Mouse (Mus musculus): ENCODE data around the gene Crim1. TPM values are rescaled to one million over a fixed set of nuclear protein-coding genes. Genes with fewer than 3 reads are reported as not detected.

The Crim1 gene
- polyA plus RNA-seq, 1 experiment from 2014 or later: 0.63 TPM

- no peak for ATAC-seq (ENCODE audit: insufficient read depth)
- peaks cover 57% of the 10 kb centered on the region for H3K27me3 ChIP-seq
- H3K4me1 ChIP-seq (replicated peaks): peaks cover 34% of the 10 kb centered on the region
- no peak overlapping the region for H3K9ac ChIP-seq
- H3K4me3 ChIP-seq (replicated peaks): 0 out of 2 replicates have a peak overlapping the region, but pooled peaks have one; percentile 66
- H3K27ac ChIP-seq (replicated peaks): no peak overlapping the region
- 18% methylated on average over 4 of the region's 4 CpGs for WGBS (ENCODE audit: insufficient replicate concordance)
- H3K36me3 ChIP-seq (replicated peaks): no peaks in the 10 kb centered on the region
- peak overlapping the region; percentile 96; the same call in 1 of the 2 replicates for H3K4me2 ChIP-seq
- no peaks in the 10 kb centered on the region for H3K9me3 ChIP-seq (replicated peaks)
Observed at GRCm38 (mm10) chr17:78198820-78199219, 1.2 kb upstream of the Crim1 start.

GRCm38 (mm10) chr17:78199231-78199625 is 820 bp upstream of the Crim1 start:
- peak overlapping the region; percentile 45; the same call in 1 of the 2 replicates for H3K9ac ChIP-seq
- H3K27me3 ChIP-seq: peaks cover 57% of the 10 kb centered on the region

DNA sequence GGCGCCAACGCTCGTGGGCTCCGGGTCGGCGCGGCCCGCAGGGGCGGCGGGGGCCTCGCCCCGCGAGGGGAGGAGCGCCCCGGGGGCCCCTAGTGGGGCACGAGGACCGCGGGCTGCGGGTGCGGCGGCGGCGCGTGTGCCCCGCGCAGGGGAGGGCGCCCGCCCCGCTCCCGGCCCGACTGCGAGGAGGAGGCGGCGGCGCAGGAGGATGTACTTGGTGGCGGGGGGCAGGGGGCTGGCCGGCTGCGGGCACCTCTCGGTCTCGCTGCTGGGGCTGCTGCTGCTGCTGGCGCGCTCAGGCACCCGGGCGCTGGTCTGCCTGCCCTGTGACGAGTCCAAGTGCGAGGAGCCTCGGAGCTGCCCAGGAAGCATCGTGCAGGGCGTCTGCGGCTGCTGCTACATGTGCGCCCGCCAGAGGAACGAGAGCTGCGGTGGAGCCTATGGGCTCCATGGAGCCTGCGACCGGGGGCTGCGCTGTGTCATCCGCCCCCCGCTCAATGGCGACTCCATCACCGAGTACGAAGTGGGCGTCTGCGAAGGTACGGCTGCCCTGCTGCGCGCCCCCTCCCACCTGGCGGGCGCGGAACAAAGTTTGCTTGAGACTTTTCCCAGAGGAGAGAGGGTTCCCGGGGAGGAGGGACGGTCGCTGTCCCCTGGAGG is 643 bp downstream of the Crim1 start:
- Histone ChIP-seq H3K27ac (replicated peaks) (peak overlapping the region; percentile 38; the same call in 1 of the 2 replicates), H3K4me3 (replicated peaks) (peak overlapping the region; percentile 66), H3K9me3 (replicated peaks) (no peaks in the 10 kb centered on the region), H3K36me3 (replicated peaks) (no peaks in the 10 kb centered on the region), H3K4me2 (peak overlapping the region; percentile 96), H3K27me3 (peaks cover 57% of the 10 kb centered on the region), H3K4me1 (replicated peaks) (peaks cover 34% of the 10 kb centered on the region), H3K9ac (peak overlapping the region; percentile 58)
- ATAC-seq (ENCODE audit: insufficient read depth): peak; percentile 46
- WGBS (ENCODE audit: insufficient replicate concordance): under 1% methylated on average over 49 of the region's 73 CpGs

More at GRCm38 (mm10) chr17:78199231-78199625, 820 bp upstream of the Crim1 start:
- Histone ChIP-seq H3K36me3 (replicated peaks) (no peaks in the 10 kb centered on the region), H3K27ac (replicated peaks) (no peak overlapping the region), H3K4me1 (replicated peaks) (peaks cover 34% of the 10 kb centered on the region), H3K9me3 (replicated peaks) (no peaks in the 10 kb centered on the region), H3K4me2 (peak overlapping the region; percentile 96), H3K4me3 (replicated peaks) (peak overlapping the region; percentile 66)
- WGBS (ENCODE audit: insufficient replicate concordance): 12% methylated on average over 7 of the region's 7 CpGs
- no peak for ATAC-seq (ENCODE audit: insufficient read depth)

DNA sequence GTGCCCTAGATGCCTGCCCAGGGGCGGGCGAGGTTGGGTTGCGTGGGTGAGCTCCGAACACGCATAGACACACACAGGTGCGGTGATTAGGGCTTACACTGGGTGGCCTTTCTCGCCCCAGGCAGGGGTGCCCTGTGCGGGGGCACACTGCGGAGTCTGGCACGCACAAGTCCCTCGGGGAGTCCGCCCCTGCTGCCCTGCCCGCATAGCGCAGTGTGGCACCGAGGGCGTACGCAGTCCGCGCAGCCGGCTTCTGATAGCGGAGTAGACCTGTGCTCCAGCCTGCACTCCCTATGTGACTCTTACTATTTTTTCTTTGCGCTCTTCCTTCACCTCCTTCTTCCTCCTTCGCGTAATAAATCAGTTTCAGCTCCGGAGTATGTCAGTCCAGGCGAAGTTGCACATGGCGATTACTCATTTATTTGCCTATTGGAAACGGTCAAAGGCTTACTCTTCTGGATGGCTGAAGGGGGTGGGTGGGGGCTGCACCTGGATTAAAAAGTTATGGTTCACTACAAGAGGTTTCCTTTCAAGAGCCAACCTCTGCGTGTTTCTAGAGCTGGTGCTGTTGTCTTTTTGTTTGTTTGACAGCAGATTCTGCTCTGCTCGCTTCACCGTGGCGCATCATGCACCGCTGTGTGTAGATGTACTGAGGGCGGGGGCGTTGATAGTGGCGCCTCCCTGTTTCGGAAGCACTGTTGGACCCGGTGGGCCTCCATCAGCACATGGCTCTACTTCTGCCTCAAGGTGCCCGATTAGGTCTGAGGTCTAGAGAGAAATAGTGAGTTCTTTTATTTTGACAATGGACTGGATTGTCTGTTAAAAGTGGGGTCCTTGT is 1.4 kb downstream of the Crim1 start:
- Histone ChIP-seq H3K4me2 (peak overlapping the region; percentile 96), H3K4me1 (replicated peaks) (peaks cover 34% of the 10 kb centered on the region), H3K9ac (peak overlapping the region; percentile 58), H3K9me3 (replicated peaks) (no peaks in the 10 kb centered on the region), H3K4me3 (replicated peaks) (peak overlapping the region; percentile 66), H3K27ac (replicated peaks) (no peak overlapping the region), H3K36me3 (replicated peaks) (no peaks in the 10 kb centered on the region), H3K27me3 (peaks cover 57% of the 10 kb centered on the region)
- peak; percentile 32; the same call in 1 of the 2 replicates for ATAC-seq (ENCODE audit: insufficient read depth)
- WGBS (ENCODE audit: insufficient replicate concordance): under 1% methylated on average over 39 of the region's 39 CpGs

GRCm38 (mm10) chr17:78202221-78202620 is 2.2 kb downstream of the Crim1 start:
- H3K27me3 ChIP-seq: peaks cover 57% of the 10 kb centered on the region
- H3K9me3 ChIP-seq (replicated peaks): no peaks in the 10 kb centered on the region
- H3K9ac ChIP-seq: no peak overlapping the region
- peak overlapping the region; percentile 66; the same call in 1 of the 2 replicates for H3K4me3 ChIP-seq (replicated peaks)
- no peak overlapping the region for H3K27ac ChIP-seq (replicated peaks)
- no peak for ATAC-seq (ENCODE audit: insufficient read depth)
- H3K36me3 ChIP-seq (replicated peaks): no peaks in the 10 kb centered on the region
- peak overlapping the region; percentile 96 for H3K4me2 ChIP-seq
- 10% methylated on average over 5 of the region's 5 CpGs for WGBS (ENCODE audit: insufficient replicate concordance)
- H3K4me1 ChIP-seq (replicated peaks): peaks cover 34% of the 10 kb centered on the region

- no peak for ATAC-seq (ENCODE audit: insufficient read depth)
- WGBS (ENCODE audit: insufficient replicate concordance): 52% methylated on average over 3 of the region's 3 CpGs
- H3K4me3 ChIP-seq (replicated peaks): no peak overlapping the region
- no peaks in the 10 kb centered on the region for H3K9me3 ChIP-seq (replicated peaks)
- H3K36me3 ChIP-seq (replicated peaks): no peaks in the 10 kb centered on the region
- H3K27me3 ChIP-seq: peaks cover 57% of the 10 kb centered on the region
- H3K4me1 ChIP-seq (replicated peaks): peaks cover 34% of the 10 kb centered on the region
- H3K27ac ChIP-seq (replicated peaks): no peak overlapping the region
- no peak overlapping the region for H3K4me2 ChIP-seq
- H3K9ac ChIP-seq: no peak overlapping the region
Observed at GRCm38 (mm10) chr17:78202756-78203155, 2.7 kb downstream of the Crim1 start.

- Histone ChIP-seq H3K9ac (no peak overlapping the region), H3K27me3 (peaks cover 52% of the 10 kb centered on the region), H3K4me3 (replicated peaks) (no peak overlapping the region), H3K27ac (replicated peaks) (no peak overlapping the region), H3K9me3 (replicated peaks) (no peaks in the 10 kb centered on the region), H3K4me1 (replicated peaks) (peaks cover 34% of the 10 kb centered on the region), H3K36me3 (replicated peaks) (no peaks in the 10 kb centered on the region), H3K4me2 (no peak overlapping the region)
- no peak for ATAC-seq (ENCODE audit: insufficient read depth)
- 53% methylated on average over 5 of the region's 5 CpGs for WGBS (ENCODE audit: insufficient replicate concordance)
Observed at GRCm38 (mm10) chr17:78203478-78203877, 3.4 kb downstream of the Crim1 start.

- Histone ChIP-seq H3K27me3 (peaks cover 23% of the 10 kb centered on the region), H3K27ac (replicated peaks) (no peak overlapping the region), H3K4me2 (no peak overlapping the region), H3K4me3 (replicated peaks) (no peak overlapping the region), H3K9ac (no peak overlapping the region), H3K4me1 (replicated peaks) (peaks cover 8% of the 10 kb centered on the region), H3K36me3 (replicated peaks) (no peaks in the 10 kb centered on the region), H3K9me3 (replicated peaks) (no peaks in the 10 kb centered on the region)
- ATAC-seq (ENCODE audit: insufficient read depth): no peak
- WGBS (ENCODE audit: insufficient replicate concordance): 43% methylated on average over 2 of the region's 2 CpGs
Observed at GRCm38 (mm10) chr17:78206421-78206820, 6.4 kb downstream of the Crim1 start.

DNA sequence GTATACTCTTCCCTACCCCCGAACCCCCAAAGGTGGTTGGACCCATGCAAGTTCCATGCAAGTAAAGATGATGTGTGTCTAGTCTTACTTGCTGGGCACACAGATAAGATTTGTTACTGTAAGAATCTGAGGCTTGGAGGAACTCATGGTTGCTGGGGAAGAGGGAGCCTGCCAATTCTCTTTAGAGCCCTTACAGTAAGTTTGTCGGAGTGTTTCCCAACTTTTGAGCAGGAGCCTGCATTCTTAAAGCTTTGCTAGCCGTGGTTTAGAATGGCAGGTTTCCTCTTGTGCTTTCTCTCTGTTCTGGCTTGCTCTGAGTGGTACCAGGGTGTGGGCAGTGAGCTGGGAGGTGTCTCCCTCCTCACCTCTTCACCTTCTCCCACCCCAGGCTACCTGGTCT is 7.2 kb downstream of the Crim1 start:
- WGBS (ENCODE audit: insufficient replicate concordance): 40% methylated on average over 3 of the region's 3 CpGs
- H3K9me3 ChIP-seq (replicated peaks): no peaks in the 10 kb centered on the region
- no peak for ATAC-seq (ENCODE audit: insufficient read depth)
- peaks cover under 1% of the 10 kb centered on the region; the same call in 1 of the 2 replicates for H3K4me1 ChIP-seq (replicated peaks)
- peaks cover 15% of the 10 kb centered on the region for H3K27me3 ChIP-seq
- no peak overlapping the region for H3K9ac ChIP-seq
- no peaks in the 10 kb centered on the region for H3K36me3 ChIP-seq (replicated peaks)
- H3K4me2 ChIP-seq: no peak overlapping the region
- no peak overlapping the region for H3K27ac ChIP-seq (replicated peaks)
- no peak overlapping the region for H3K4me3 ChIP-seq (replicated peaks)

DNA sequence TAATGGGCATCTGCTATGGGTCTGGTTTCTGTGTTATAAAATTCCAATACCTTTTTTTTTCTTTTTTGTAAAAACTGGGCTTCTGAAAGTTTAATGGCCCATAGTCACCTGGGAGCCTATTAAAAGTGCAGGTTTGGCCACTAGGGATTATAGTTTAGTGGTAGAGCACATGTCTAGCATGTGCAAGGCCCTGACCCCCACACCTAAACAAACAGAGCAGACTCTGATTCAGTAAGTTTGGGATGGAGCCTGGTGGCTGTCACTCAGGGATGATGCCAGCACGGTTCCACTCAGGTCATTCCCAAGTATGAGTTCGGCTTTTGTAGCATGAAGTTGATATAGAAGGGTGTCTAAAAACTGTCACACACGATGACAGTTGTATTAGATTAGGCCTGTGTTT is 8.8 kb downstream of the Crim1 start:
- H3K9ac ChIP-seq: no peak overlapping the region
- H3K4me1 ChIP-seq (replicated peaks): no peaks in the 10 kb centered on the region; the same call in 1 of the 2 replicates
- no peak overlapping the region for H3K27ac ChIP-seq (replicated peaks)
- 69% methylated on average over 3 of the region's 3 CpGs for WGBS (ENCODE audit: insufficient replicate concordance)
- no peak overlapping the region for H3K4me3 ChIP-seq (replicated peaks)
- ATAC-seq (ENCODE audit: insufficient read depth): no peak
- H3K4me2 ChIP-seq: no peak overlapping the region
- H3K36me3 ChIP-seq (replicated peaks): no peaks in the 10 kb centered on the region
- no peaks in the 10 kb centered on the region for H3K9me3 ChIP-seq (replicated peaks)
- no peaks in the 10 kb centered on the region; the same call in 1 of the 2 replicates for H3K27me3 ChIP-seq

DNA sequence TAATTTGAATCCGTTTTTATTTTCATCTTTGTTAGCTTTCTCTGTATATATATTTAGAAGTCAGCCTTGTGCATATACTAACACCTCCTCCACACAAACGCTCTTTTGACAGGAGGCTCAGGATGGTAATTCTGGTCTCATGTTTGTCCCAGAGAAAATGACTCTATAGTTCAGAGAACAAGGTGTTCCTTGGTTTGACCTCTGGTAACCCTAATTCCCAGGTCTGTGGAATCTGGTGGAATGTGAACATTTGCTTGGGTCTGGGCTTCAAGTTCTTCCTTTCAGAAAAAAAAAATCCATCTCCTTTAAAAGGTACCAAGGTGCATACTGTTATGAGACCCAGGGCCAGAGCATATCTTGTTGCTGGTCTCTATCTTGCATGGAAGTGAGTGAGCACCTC is 9.6 kb downstream of the Crim1 start:
- Histone ChIP-seq H3K9me3 (replicated peaks) (no peaks in the 10 kb centered on the region), H3K27me3 (no peaks in the 10 kb centered on the region), H3K36me3 (replicated peaks) (no peaks in the 10 kb centered on the region), H3K4me1 (replicated peaks) (no peaks in the 10 kb centered on the region; the same call in 1 of the 2 replicates), H3K9ac (no peak overlapping the region), H3K27ac (replicated peaks) (no peak overlapping the region), H3K4me2 (no peak overlapping the region), H3K4me3 (replicated peaks) (no peak overlapping the region)
- WGBS (ENCODE audit: insufficient replicate concordance): 61% methylated on average over 2 of the region's 2 CpGs
- no peak for ATAC-seq (ENCODE audit: insufficient read depth)
